Mouse (Mus musculus) thymus, adult 2 months (tissue): ENCODE measurements around the gene Crtam.

Source experiments
- CTCF ChIP-seq: fragments of 200-500 bp; IDR thresholded peaks from 2 replicates; pipeline ENCODE4 v1.5.1; 2012; ENCODE audit warnings: mild to moderate bottlenecking, control low read depth, low read length, moderate library complexity, borderline replicate concordance; ENCODE audit not compliant: control insufficient read depth, poor library complexity, insufficient read depth; ENCODE audit errors: extremely low read depth
- POLR2A ChIP-seq: fragments of 200-500 bp; IDR thresholded peaks from 2 replicates; pipeline ENCODE4 v1.6.1; 2012; ENCODE audit warnings: mild to moderate bottlenecking, low read length, control low read depth, moderate library complexity; ENCODE audit not compliant: control insufficient read depth, poor library complexity, insufficient read depth; ENCODE audit errors: extremely low read depth

DNA sequence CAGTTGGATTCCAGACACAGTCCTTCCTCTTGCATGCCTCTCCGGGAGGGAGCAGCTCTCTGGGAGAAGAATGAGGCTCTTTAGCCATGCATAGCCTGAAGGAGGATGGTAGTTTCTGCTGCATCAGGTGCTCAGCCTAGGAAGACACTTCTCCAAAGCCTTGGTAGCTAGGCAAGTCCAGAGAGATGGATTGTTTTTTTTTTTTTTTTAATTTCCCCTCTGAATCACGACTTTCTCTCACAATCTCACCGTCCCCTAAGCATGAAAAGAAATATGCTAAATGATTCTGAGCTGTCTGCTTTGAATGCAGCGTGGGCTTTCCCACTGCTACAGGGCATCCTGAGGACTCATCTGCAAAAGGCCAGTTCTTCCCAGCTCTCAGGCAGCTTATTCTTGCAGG lies 10.1 kb upstream of the Crtam start:
- TF ChIP-seq CTCF (no peak), POLR2A (no peak)
